Mouse (Mus musculus) heart, postnatal 25 days (tissue): ENCODE data around the gene Map3k15. TPM values are rescaled to one million over a fixed set of nuclear protein-coding genes. Genes with fewer than 3 reads are reported as not detected.

Source experiments
- DNase-seq: peaks from one replicate; pipeline ENCODE4 v3.0.0; 2022; ENCODE audit warnings: low spot score
- intact Hi-C: fragments of 180-260 bp; cut with DNase I; formaldehyde crosslinking; loops from one replicate; pipeline ENCODE4 v1.15.1; 2025
- total RNA-seq, 2 experiments: library from RNA; stranded (reverse); gene quantifications; 2 replicates each; pipeline ENCODE4 v1.2.3; 2021

The Map3k15 gene
- under 1 TPM; 0.34 to 0.45 TPM for total RNA-seq

- peak; percentile 13 for DNase-seq
- intact Hi-C loops, result loop anchor here (5.0 kb wide), 2 partner anchors 129 to 184 kb away; no protein-coding TSS in a partner anchor
Measured at GRCm38 (mm10) chrX:159988002-159988960, at the start of gene Map3k15. Map3k15 (plus strand) TSS chrX:159988433.

GRCm38 (mm10) chrX:159942569-159942968 lies 45.7 kb upstream of the Map3k15 start:
- DNase-seq, result no peak
- intact Hi-C loops, result no loop called here

GRCm38 (mm10) chrX:159943586-159943985 lies 44.6 kb upstream of the Map3k15 start:
- no peak for DNase-seq
- intact Hi-C loops, result no loop called here

GRCm38 (mm10) chrX:159953546-159954429 lies 34.4 kb upstream of the Map3k15 start:
- DNase-seq, result no peak
- intact Hi-C loops, result no loop called here

- DNase-seq, result no peak
- intact Hi-C loops, result no loop called here
Measured at GRCm38 (mm10) chrX:159954430-159954779, 33.8 kb upstream of the Map3k15 start.

- intact Hi-C loops, result no loop called here
- DNase-seq, result no peak
Measured at GRCm38 (mm10) chrX:159955433-159955832, 32.8 kb upstream of the Map3k15 start.

GRCm38 (mm10) chrX:159961385-159961784 lies 26.8 kb upstream of the Map3k15 start:
- intact Hi-C loops, result loop anchor here (2.0 kb wide), 1 partner anchor 429 kb away; no protein-coding TSS in a partner anchor
- no peak for DNase-seq

GRCm38 (mm10) chrX:159963273-159963672 lies 25.0 kb upstream of the Map3k15 start:
- no peak for DNase-seq
- intact Hi-C loops, result loop anchor here (1.0 kb wide), 1 partner anchor 337 kb away; no protein-coding TSS in a partner anchor

- no peak for DNase-seq
- intact Hi-C loops, result loop anchor here (1.0 kb wide), 1 partner anchor 338 kb away; no protein-coding TSS in a partner anchor
Measured at GRCm38 (mm10) chrX:159963925-159964324, 24.3 kb upstream of the Map3k15 start.

- DNase-seq, result no peak
- intact Hi-C loops, result no loop called here
Measured at GRCm38 (mm10) chrX:159969025-159969424, 19.2 kb upstream of the Map3k15 start.

- DNase-seq, result no peak
- intact Hi-C loops, result loop anchor here (5.0 kb wide), 1 partner anchor 146 kb away; no protein-coding TSS in a partner anchor
Measured at GRCm38 (mm10) chrX:159971091-159971779, 17.0 kb upstream of the Map3k15 start.

GRCm38 (mm10) chrX:159973730-159974129 lies 14.5 kb upstream of the Map3k15 start:
- intact Hi-C loops, result loop anchor here (5.0 kb wide), 1 partner anchor 144 kb away; no protein-coding TSS in a partner anchor
- DNase-seq, result no peak

GRCm38 (mm10) chrX:159976243-159976642 lies 12.0 kb upstream of the Map3k15 start:
- no peak for DNase-seq
- intact Hi-C loops, result no loop called here

- DNase-seq, result no peak
- intact Hi-C loops, result no loop called here
Measured at GRCm38 (mm10) chrX:159995808-159996207, 7.6 kb downstream of the Map3k15 start.

GRCm38 (mm10) chrX:160053306-160053705 lies 65.1 kb downstream of the Map3k15 start:
- intact Hi-C loops, result no loop called here

GRCm38 (mm10) chrX:160054643-160055042 lies 66.4 kb downstream of the Map3k15 start:
- intact Hi-C loops, result no loop called here
- no peak for DNase-seq

More at GRCm38 (mm10) chrX:160053306-160053705, 65.1 kb downstream of the Map3k15 start:
- no peak for DNase-seq

- no peak for DNase-seq
Measured at GRCm38 (mm10) chrX:160091973-160092372, 103.7 kb downstream of the Map3k15 start.

GRCm38 (mm10) chrX:160107817-160108216 lies 119.6 kb downstream of the Map3k15 start:
- intact Hi-C loops, result no loop called here
- DNase-seq, result no peak

More at GRCm38 (mm10) chrX:160091973-160092372, 103.7 kb downstream of the Map3k15 start:
- intact Hi-C loops, result no loop called here

- intact Hi-C loops, result loop anchor here (10.0 kb wide), 1 partner anchor 489 kb away; the partner anchor contains the start of gene Sh3kbp1
- DNase-seq, result no peak
Measured at GRCm38 (mm10) chrX:160113777-160114176, 125.5 kb downstream of the Map3k15 start.
